Mouse (Mus musculus) heart, embryonic 11.5 days (tissue): ENCODE results near the gene Camk1. TPM values are rescaled to one million over a fixed set of nuclear protein-coding genes. Genes with fewer than 3 reads are reported as not detected.
A peak's percentile ranks its signal among the peaks of the same experiment; 100 is the strongest.
"Not testable (repeated sequence)": the region's sequence is repeated elsewhere in the genome, so short reads cannot be mapped to it uniquely, and the experiment has no call there.

Experiments used
- ATAC-seq: fragments of 200-750 bp; cut with Nextera tagmentation; replicated peaks from 2 replicates; pipeline ENCODE4 v1.8.0; 2017; ENCODE audit warnings: moderate library complexity; ENCODE audit not compliant: insufficient number of reproducible peaks, low FRiP score, low TSS enrichment
- H3K27ac ChIP-seq: fragments of 300-500 bp; sonication (generic); 2 replicates; pipeline ENCODE4 v1.5.1; 2014; ENCODE audit warnings: mild to moderate bottlenecking, low read depth, low read length
- H3K27me3 ChIP-seq: fragments of 300-500 bp; sonication (generic); 2 replicates; pipeline ENCODE4 v1.6.1; 2014; ENCODE audit warnings: mild to moderate bottlenecking, low read length, mixed read lengths; ENCODE audit not compliant: control insufficient read depth, insufficient read depth
- H3K36me3 ChIP-seq: fragments of 300-500 bp; sonication (generic); 2 replicates; pipeline ENCODE4 v1.6.1; 2014; ENCODE audit warnings: mild to moderate bottlenecking, low read length, moderate library complexity, mixed read lengths; ENCODE audit not compliant: control insufficient read depth, insufficient read depth
- H3K4me1 ChIP-seq: fragments of 300-500 bp; sonication (generic); 2 replicates; pipeline ENCODE4 v1.6.1; 2014; ENCODE audit warnings: low read length; ENCODE audit not compliant: control insufficient read depth, insufficient read depth
- H3K4me2 ChIP-seq: fragments of 300-500 bp; sonication (generic); 2 replicates; pipeline ENCODE4 v1.6.1; 2014; ENCODE audit warnings: mild to moderate bottlenecking, moderate library complexity
- H3K4me3 ChIP-seq: fragments of 300-500 bp; sonication (generic); 2 replicates; pipeline ENCODE4 v1.5.1; 2014; ENCODE audit warnings: low read depth, low read length
- H3K9ac ChIP-seq: fragments of 300-500 bp; sonication (generic); 2 replicates; pipeline ENCODE4 v1.6.1; 2014; ENCODE audit warnings: mild to moderate bottlenecking, low read depth, low read length, moderate library complexity
- H3K9me3 ChIP-seq: fragments of 300-500 bp; sonication (generic); replicated peaks from 2 replicates; pipeline ENCODE4 v1.6.1; 2016; ENCODE audit warnings: low read length; ENCODE audit not compliant: control insufficient read depth
- WGBS: fragments of 180-500 bp; shearing (Covaris S2); extraction: QIAGEN DNeasy Blood & Tissue Kit; methylation state at CpG from one replicate; pipeline ENCODE4 v1.1.7; 2014; ENCODE audit not compliant: insufficient replicate concordance; 5-methylcytosine and 5-hydroxymethylcytosine counted together
- polyA plus RNA-seq: library from polyadenylated mRNA; unstranded; fragments of >200 nt; fragmentation: Nextera tagmentation; extraction: Ambion mirVana; gene quantifications from 2 replicates; pipeline ENCODE4 v1.2.1, GENCODE M21; 2014

The Camk1 gene
- polyA plus RNA-seq, 1 experiment from 2014 or later = 106 TPM

DNA sequence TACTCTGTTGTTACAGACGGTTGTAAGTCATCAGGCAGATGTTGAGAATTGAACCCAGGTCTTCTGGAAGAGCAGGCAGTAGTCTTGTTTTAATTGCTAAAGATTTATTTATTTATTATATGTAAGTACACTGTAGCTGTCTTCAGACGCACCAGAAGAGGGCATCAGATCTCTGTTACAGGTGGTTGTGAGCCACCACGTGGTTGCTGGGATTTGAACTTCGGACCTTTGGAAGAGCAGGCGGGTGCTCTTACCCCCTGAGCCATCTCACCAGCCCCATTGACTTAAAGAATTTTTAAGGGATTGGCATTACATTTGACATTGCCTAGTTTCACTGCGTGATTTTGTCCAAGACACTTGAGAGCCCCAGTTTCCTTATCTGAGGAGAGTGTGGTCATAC lies 11.1 kb downstream of the Camk1 start:
- not testable (repeated sequence) for H3K4me2 ChIP-seq, H3K27me3 ChIP-seq, ATAC-seq, H3K9me3 ChIP-seq, H3K9ac ChIP-seq, H3K4me3 ChIP-seq, H3K4me1 ChIP-seq
- Histone ChIP-seq H3K27ac (0 out of 2 replicates have a peak overlapping the region, but pooled peaks have one; percentile 73), H3K36me3 (peaks cover 13% of the 10 kb centered on the region)
- WGBS = 77% methylated on average over 6 of the region's 6 CpGs

DNA sequence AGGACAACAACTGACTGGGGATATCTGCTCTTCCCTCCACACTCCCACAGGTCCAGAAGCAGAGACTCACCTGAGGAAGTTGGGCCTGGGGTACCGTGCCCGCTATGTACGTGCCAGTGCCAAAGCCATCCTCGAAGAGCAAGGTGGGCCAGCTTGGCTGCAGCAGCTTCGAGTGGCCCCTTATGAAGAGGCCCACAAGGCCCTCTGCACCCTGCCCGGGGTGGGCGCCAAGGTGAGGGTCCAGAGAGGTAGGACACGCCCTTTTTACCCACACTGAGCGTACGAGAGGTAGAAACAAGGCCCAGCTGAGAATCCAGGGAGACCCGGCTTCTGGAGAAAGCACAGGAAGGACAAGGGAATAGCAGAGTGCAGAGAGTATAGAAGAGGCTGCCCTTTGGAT lies 12.1 kb downstream of the Camk1 start:
- Histone ChIP-seq H3K27me3 (no peaks in the 10 kb centered on the region), H3K36me3 (peaks cover 13% of the 10 kb centered on the region), H3K4me2 (no peak overlapping the region), H3K9me3 (no peaks in the 10 kb centered on the region), H3K4me1 (peaks cover 10% of the 10 kb centered on the region), H3K9ac (no peak overlapping the region), H3K4me3 (no peak overlapping the region), H3K27ac (no peak overlapping the region)
- WGBS = 89% methylated on average over 11 of the region's 11 CpGs
- ATAC-seq = no peak

DNA sequence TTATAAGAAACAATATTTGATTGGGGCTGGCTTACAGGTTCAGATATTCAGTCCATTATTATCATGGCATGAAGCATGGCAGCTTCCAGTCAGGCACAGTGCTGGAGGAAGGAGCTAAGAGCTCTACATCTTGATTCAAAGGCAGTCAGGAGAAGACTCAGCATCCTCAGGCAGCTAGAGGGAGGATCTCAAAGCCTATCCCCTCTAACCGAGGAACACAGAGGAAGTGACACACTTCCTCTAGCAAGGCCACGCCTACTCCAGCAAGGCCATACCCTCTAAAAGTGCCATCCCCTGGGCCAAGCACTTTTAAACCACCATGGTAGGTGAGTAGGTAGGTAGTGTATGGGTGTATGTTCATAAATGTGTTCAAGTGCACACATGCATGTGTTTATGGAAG lies 13.2 kb downstream of the Camk1 start:
- Histone ChIP-seq H3K36me3 (peaks cover 5% of the 10 kb centered on the region), H3K27me3 (no peaks in the 10 kb centered on the region), H3K9ac (no peak overlapping the region), H3K4me2 (no peak overlapping the region; the same call in 1 of the 2 replicates), H3K27ac (no peak overlapping the region), H3K4me3 (no peak overlapping the region), H3K9me3 (no peaks in the 10 kb centered on the region), H3K4me1 (peaks cover 14% of the 10 kb centered on the region)
- no peak for ATAC-seq
- 45% methylated on average over 2 of the region's 2 CpGs for WGBS

DNA sequence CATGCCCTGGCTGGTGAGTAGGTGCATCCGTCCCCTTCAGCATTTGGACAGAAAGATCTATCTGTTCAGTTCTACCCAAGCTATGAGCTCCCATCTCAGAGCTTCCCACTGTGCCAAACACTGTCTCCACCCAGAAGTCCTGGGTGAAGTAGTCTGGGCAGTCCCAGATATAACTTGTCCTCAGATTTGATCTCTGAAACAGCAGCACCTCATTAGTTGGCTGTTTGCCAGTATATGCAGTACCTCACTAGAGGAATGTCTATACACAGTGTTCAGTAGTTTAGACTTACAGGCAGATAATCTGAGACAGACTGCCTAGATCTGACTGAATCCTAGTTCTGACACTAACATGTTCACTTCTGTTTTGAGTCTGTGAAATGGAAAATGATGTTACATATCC lies 14.4 kb downstream of the Camk1 start:
- WGBS = 89% methylated on average over 1 of the region's 1 CpGs

DNA sequence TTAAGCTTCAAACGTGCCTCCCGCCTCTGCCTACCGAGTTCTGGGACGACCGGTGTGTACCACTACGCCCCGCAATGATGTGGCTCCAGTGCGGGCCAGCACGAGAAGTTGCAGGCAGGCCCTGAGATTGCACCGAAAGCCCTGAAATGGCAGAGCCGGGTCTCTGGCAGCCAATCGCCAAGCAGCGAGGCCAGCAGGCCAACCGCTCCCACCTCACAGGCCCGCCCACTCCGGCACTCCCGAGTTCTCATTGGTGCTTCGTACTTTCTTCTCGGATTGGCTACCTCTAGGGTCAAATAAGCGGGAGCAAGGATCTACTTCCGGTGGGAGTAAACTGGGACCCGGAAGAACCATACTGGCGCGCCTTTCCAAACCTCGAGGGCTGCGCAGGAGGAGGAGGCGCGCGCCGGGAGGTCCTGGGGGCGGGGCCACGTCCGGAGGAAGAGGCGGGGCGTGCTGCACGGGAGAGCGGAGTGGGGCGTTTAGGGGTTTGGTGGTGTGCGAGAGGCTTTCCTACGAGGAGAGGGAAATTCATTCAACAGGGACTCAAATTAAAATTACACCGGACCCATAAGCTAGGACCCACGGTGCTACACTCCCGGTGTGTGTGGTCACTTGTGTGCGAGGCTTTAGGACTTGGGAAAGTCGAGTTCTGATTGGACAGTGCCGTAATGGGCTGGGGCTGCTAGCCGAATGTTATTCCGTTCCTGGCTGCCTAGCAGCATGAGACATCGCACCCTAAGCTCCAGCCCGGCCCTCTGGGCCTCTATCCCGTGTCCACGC lies 17.1 kb downstream of the Camk1 start, which contains the start of gene Ogg1:
Gene Ogg1 (plus strand): TSS at position 440 of the 783 bp plus-strand sequence.
- H3K4me3 ChIP-seq = peak within 1 kb of the TSS; percentile 72
- H3K27me3 ChIP-seq = no peaks in the 10 kb centered on the region
- peaks cover 28% of the 10 kb centered on the region for H3K36me3 ChIP-seq
- peak within 1 kb of the TSS; percentile 89 for H3K27ac ChIP-seq
- peak within 1 kb of the TSS; percentile 80 for H3K9ac ChIP-seq
- H3K4me1 ChIP-seq = peaks cover 9% of the 10 kb centered on the region; the same call in 1 of the 2 replicates
- WGBS = under 1% methylated on average over 52 of the region's 52 CpGs
- H3K9me3 ChIP-seq = no peaks in the 10 kb centered on the region
- peak within 1 kb of the TSS; percentile 91 for H3K4me2 ChIP-seq
- ATAC-seq = peak; percentile 96

More for the DNA sequence above, 14.4 kb downstream of the Camk1 start:
- H3K36me3 ChIP-seq = peaks cover 8% of the 10 kb centered on the region
- H3K4me3 ChIP-seq = no peak overlapping the region
- ATAC-seq = no peak
- peaks cover 17% of the 10 kb centered on the region for H3K4me1 ChIP-seq
- H3K27ac ChIP-seq = no peak overlapping the region
- no peak overlapping the region for H3K9ac ChIP-seq
- no peak overlapping the region for H3K4me2 ChIP-seq
- H3K27me3 ChIP-seq = no peaks in the 10 kb centered on the region
- no peaks in the 10 kb centered on the region for H3K9me3 ChIP-seq

DNA sequence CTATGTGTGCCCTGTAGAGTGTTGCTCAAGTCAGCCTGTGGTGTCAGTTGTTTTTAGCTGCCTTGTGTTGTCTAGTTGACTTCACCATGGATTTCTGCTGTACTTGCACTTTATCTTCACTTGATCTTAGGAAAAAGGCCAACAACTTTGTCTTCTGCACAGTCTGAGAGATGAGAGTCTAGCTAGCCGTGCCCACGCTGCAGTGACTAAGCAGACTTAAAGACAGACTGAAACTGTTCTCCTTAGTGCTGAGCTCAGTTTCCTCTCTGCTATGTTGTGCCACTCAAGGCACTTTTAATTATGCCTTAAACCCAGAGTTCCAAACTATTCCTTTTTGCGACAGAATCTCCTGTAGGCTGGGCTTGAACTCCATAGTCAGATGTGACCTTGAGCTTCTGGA lies 27.8 kb downstream of the Camk1 start:
- ATAC-seq = no peak
- Histone ChIP-seq H3K27ac (no peak overlapping the region), H3K36me3 (peaks cover 61% of the 10 kb centered on the region), H3K4me1 (no peaks in the 10 kb centered on the region), H3K4me2 (no peak overlapping the region), H3K9ac (no peak overlapping the region), H3K4me3 (no peak overlapping the region), H3K27me3 (no peaks in the 10 kb centered on the region), H3K9me3 (no peaks in the 10 kb centered on the region)
- 90% methylated on average over 3 of the region's 3 CpGs for WGBS

DNA sequence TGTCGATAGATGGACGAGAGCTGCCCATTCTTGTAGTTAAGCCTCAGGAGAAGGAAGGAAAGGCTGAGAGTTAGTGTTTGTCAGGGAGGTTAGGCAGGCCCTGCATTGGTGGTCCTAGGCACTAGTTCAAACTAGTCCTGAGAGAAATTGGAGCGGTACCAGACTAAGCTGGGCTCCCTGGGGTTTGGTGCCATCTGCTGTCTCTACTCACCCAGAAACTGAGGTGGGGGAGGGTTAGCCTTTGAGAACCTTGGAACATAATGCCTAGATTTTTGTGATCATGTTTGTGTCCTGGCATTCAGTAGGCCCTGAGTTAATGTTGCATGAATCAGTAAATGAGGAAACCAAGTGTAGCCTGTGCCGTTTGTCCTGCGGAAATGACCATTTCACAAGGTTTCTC lies 35.6 kb downstream of the Camk1 start:
- WGBS = 35% methylated on average over 5 of the region's 5 CpGs
- Histone ChIP-seq H3K27ac (no peak overlapping the region), H3K9ac (peak overlapping the region; percentile 95), H3K27me3 (no peaks in the 10 kb centered on the region), H3K4me3 (peak overlapping the region; percentile 96), H3K4me2 (peak overlapping the region; percentile 84), H3K9me3 (no peaks in the 10 kb centered on the region), H3K36me3 (0 out of 2 replicates have a peak, but pooled peaks cover 3% of the 10 kb centered on the region), H3K4me1 (0 out of 2 replicates have a peak, but pooled peaks cover 9% of the 10 kb centered on the region)
- ATAC-seq = no peak

DNA sequence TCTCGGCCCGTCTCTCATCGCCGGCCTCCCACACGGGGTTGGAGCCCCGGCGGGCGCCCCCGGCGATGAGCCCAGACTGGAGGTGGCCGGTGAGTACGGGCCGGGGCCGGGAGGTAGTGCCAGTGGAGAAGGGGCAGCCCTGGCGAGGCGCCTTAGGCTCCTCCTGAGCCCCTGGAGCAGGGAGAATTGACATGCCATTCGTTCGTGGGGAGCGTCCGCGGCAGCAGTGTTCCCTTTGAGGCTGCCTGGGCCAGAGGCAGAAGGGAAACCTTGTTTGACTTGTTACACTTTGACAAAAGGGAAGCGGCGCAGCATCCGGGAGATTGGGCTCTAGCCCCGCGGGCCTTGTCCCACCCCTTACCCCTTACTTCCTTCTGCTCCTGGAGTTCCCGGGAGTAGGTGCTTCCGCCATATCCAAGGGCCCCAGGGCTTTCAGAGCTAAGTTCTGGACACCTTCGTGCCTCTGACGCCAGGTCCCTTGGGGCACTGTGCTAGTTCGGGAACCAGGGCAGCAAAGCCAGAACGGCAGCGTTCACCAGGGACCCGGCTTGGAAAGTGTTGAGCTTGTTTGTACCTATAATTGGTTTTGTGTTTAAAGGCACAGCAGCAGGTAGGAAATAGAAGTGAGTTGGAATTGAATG lies 36.2 kb downstream of the Camk1 start:
- ATAC-seq = no peak
- 0 out of 2 replicates have a peak, but pooled peaks cover 3% of the 10 kb centered on the region for H3K36me3 ChIP-seq
- H3K27me3 ChIP-seq = no peaks in the 10 kb centered on the region
- WGBS = under 1% methylated on average over 34 of the region's 34 CpGs
- peak overlapping the region; percentile 99 for H3K27ac ChIP-seq
- no peaks in the 10 kb centered on the region for H3K9me3 ChIP-seq
- peak overlapping the region; percentile 84 for H3K4me2 ChIP-seq
- peak overlapping the region; percentile 96 for H3K4me3 ChIP-seq
- peak overlapping the region; percentile 95 for H3K9ac ChIP-seq
- H3K4me1 ChIP-seq = 0 out of 2 replicates have a peak, but pooled peaks cover 9% of the 10 kb centered on the region
